Mouse (Mus musculus) embryonic facial prominence, embryonic 11.5 days (tissue): ENCODE results near the gene Ppp1r27. TPM values are rescaled to one million over a fixed set of nuclear protein-coding genes. Genes with fewer than 3 reads are reported as not detected.

Experiments used
- ATAC-seq: fragments of 200-750 bp; cut with Nextera tagmentation; replicated peaks from 2 replicates; pipeline ENCODE4 v1.8.0; 2017; ENCODE audit warnings: low read depth; ENCODE audit not compliant: insufficient number of reproducible peaks, low FRiP score, low TSS enrichment
- DNase-seq: peaks from one replicate; pipeline ENCODE4 v3.0.0-alpha.2; 2015; ENCODE audit warnings: low spot score
- H3K27ac ChIP-seq: fragments of 300-500 bp; sonication (generic); replicated peaks from 2 replicates; pipeline ENCODE4 v1.5.1; 2014; ENCODE audit warnings: mild to moderate bottlenecking, low read depth, low read length, control low read depth
- H3K27me3 ChIP-seq: fragments of 300-500 bp; sonication (generic); 2 replicates; pipeline ENCODE4 v1.6.1; 2014; ENCODE audit warnings: mild to moderate bottlenecking, low read length, moderate library complexity, mixed read lengths; ENCODE audit not compliant: control insufficient read depth, insufficient read depth
- H3K36me3 ChIP-seq: fragments of 300-500 bp; sonication (generic); replicated peaks from 2 replicates; pipeline ENCODE4 v1.6.1; 2014; ENCODE audit warnings: low read depth, mild to moderate bottlenecking, low read length, moderate library complexity, mixed read lengths; ENCODE audit not compliant: control insufficient read depth, insufficient read depth
- H3K4me1 ChIP-seq: fragments of 300-500 bp; sonication (generic); 2 replicates; pipeline ENCODE4 v1.6.1; 2014; ENCODE audit warnings: low read length, mixed read lengths; ENCODE audit not compliant: control insufficient read depth, insufficient read depth
- H3K4me2 ChIP-seq: fragments of 300-500 bp; sonication (generic); 2 replicates; pipeline ENCODE4 v1.6.1; 2014; ENCODE audit warnings: low read depth, mild to moderate bottlenecking, control low read depth, low read length, moderate library complexity
- H3K4me3 ChIP-seq: fragments of 300-500 bp; sonication (generic); 2 replicates; pipeline ENCODE4 v1.5.1; 2014; ENCODE audit warnings: low read depth, low read length, control low read depth
- H3K9ac ChIP-seq: fragments of 300-500 bp; sonication (generic); replicated peaks from 2 replicates; pipeline ENCODE4 v1.6.1; 2014; ENCODE audit warnings: mild to moderate bottlenecking, control low read depth, low read length
- H3K9me3 ChIP-seq: fragments of 300-500 bp; sonication (generic); replicated peaks from 2 replicates; pipeline ENCODE4 v1.6.1; 2016; ENCODE audit warnings: mild to moderate bottlenecking, low read length, inconsistent platforms, mixed read lengths; ENCODE audit not compliant: control insufficient read depth
- WGBS: fragments of 180-500 bp; shearing (Covaris S2); extraction: QIAGEN DNeasy Blood & Tissue Kit; methylation state at CpG from one replicate; pipeline ENCODE4 v1.1.7; 2014; 5-methylcytosine and 5-hydroxymethylcytosine counted together
- polyA plus RNA-seq: library from polyadenylated mRNA; unstranded; fragments of >200 nt; fragmentation: Nextera tagmentation; extraction: Ambion mirVana; gene quantifications from 2 replicates; pipeline ENCODE4 v1.2.1, GENCODE M21; 2014

Ppp1r27 gene
- polyA plus RNA-seq, 1 experiment from 2014 or later: not detected

GRCm38 (mm10) chr11:120506899-120507298 is 44.0 kb downstream of the Ppp1r27 start:
- H3K9ac ChIP-seq: no peak overlapping the region
- no peaks in the 10 kb centered on the region for H3K27me3 ChIP-seq
- WGBS: 65% methylated on average over 4 of the region's 4 CpGs
- H3K36me3 ChIP-seq: no peaks in the 10 kb centered on the region
- H3K4me1 ChIP-seq: no peaks in the 10 kb centered on the region; the same call in 1 of the 2 replicates
- no peak overlapping the region for H3K4me3 ChIP-seq
- H3K9me3 ChIP-seq: no peaks in the 10 kb centered on the region
- ATAC-seq (no peak), DNase-seq (no peak)
- no peak overlapping the region for H3K27ac ChIP-seq
- no peak overlapping the region for H3K4me2 ChIP-seq

GRCm38 (mm10) chr11:120505661-120506060 is 45.3 kb downstream of the Ppp1r27 start:
- no peak for ATAC-seq
- Histone ChIP-seq H3K4me2 (no peak overlapping the region), H3K9me3 (no peaks in the 10 kb centered on the region), H3K36me3 (no peaks in the 10 kb centered on the region), H3K4me3 (no peak overlapping the region), H3K9ac (no peak overlapping the region), H3K4me1 (no peaks in the 10 kb centered on the region; the same call in 1 of the 2 replicates), H3K27ac (no peak overlapping the region), H3K27me3 (no peaks in the 10 kb centered on the region)
- WGBS: 72% methylated on average over 3 of the region's 3 CpGs
- no peak for DNase-seq

- no peak overlapping the region for H3K9ac ChIP-seq
- ATAC-seq: no peak
- H3K27ac ChIP-seq: no peak overlapping the region
- no peak overlapping the region for H3K4me2 ChIP-seq
- 0 out of 2 replicates have a peak, but pooled peaks cover 6% of the 10 kb centered on the region for H3K36me3 ChIP-seq
- no peaks in the 10 kb centered on the region for H3K4me1 ChIP-seq
- no peak overlapping the region for H3K4me3 ChIP-seq
- DNase-seq: no peak
- no peaks in the 10 kb centered on the region for H3K9me3 ChIP-seq
- WGBS: 90% methylated on average over 4 of the region's 4 CpGs
- no peaks in the 10 kb centered on the region for H3K27me3 ChIP-seq
Observed at GRCm38 (mm10) chr11:120501701-120502100, 49.2 kb downstream of the Ppp1r27 start.

GRCm38 (mm10) chr11:120501018-120501417 is 49.9 kb downstream of the Ppp1r27 start:
- DNase-seq: no peak
- Histone ChIP-seq H3K27me3 (no peaks in the 10 kb centered on the region), H3K27ac (no peak overlapping the region), H3K9me3 (no peaks in the 10 kb centered on the region), H3K4me2 (no peak overlapping the region), H3K4me1 (no peaks in the 10 kb centered on the region), H3K9ac (no peak overlapping the region), H3K36me3 (0 out of 2 replicates have a peak, but pooled peaks cover 6% of the 10 kb centered on the region), H3K4me3 (no peak overlapping the region)
- WGBS: 62% methylated on average over 6 of the region's 6 CpGs
- ATAC-seq: no peak

- H3K9me3 ChIP-seq: no peaks in the 10 kb centered on the region
- ATAC-seq: no peak
- WGBS: 20% methylated on average over 3 of the region's 3 CpGs
- 0 out of 2 replicates have a peak, but pooled peaks cover 6% of the 10 kb centered on the region for H3K36me3 ChIP-seq
- no peak overlapping the region for H3K4me2 ChIP-seq
- DNase-seq: no peak
- no peak overlapping the region for H3K4me3 ChIP-seq
- H3K27ac ChIP-seq: no peak overlapping the region
- H3K27me3 ChIP-seq: no peaks in the 10 kb centered on the region
- H3K4me1 ChIP-seq: no peaks in the 10 kb centered on the region
- no peak overlapping the region for H3K9ac ChIP-seq
Observed at GRCm38 (mm10) chr11:120500357-120500756, 50.6 kb downstream of the Ppp1r27 start.

Other genes starting within 250 kb of the Ppp1r27 start
- gene Actg1, start 202.6 kb downstream of the Ppp1r27 start, polyA plus RNA-seq: 3,237 and 3,434 TPM in 2 replicates
- 0.20 and 0.28 TPM in 2 replicates for gene Fscn2, start 189.6 kb downstream of the Ppp1r27 start, polyA plus RNA-seq
- gene Faap100, start 172.4 kb downstream of the Ppp1r27 start, polyA plus RNA-seq: 20.5 and 24.2 TPM in 2 replicates
- 42.5 and 44.2 TPM in 2 replicates for gene Nploc4, start 113.4 kb downstream of the Ppp1r27 start, polyA plus RNA-seq
- 0.56 and 1.2 TPM in 2 replicates for gene Tspan10, start 108.5 kb downstream of the Ppp1r27 start, polyA plus RNA-seq
- 0.48 TPM in 1 of 2 replicates, not detected in the other for gene Pde6g, start 97.6 kb downstream of the Ppp1r27 start, polyA plus RNA-seq
- gene Oxld1, start 93.1 kb downstream of the Ppp1r27 start, polyA plus RNA-seq: 12.2 and 13.0 TPM in 2 replicates
- gene Ccdc137, start 93.0 kb downstream of the Ppp1r27 start, polyA plus RNA-seq: 26.7 and 28.5 TPM in 2 replicates
- gene Arl16, start 83.5 kb downstream of the Ppp1r27 start, polyA plus RNA-seq: 52.3 and 60.5 TPM in 2 replicates
- gene Mrpl12, start 66.5 kb downstream of the Ppp1r27 start, polyA plus RNA-seq: 161 and 162 TPM in 2 replicates
- gene Slc25a10, start 59.3 kb downstream of the Ppp1r27 start, polyA plus RNA-seq: 46.9 and 53.6 TPM in 2 replicates
- gene Gcgr, start 20.4 kb downstream of the Ppp1r27 start, polyA plus RNA-seq: 0.43 and 0.91 TPM in 2 replicates
- gene Mcrip1, start 1.4 kb downstream of the Ppp1r27 start, polyA plus RNA-seq: 223 and 249 TPM in 2 replicates
- 626 and 629 TPM in 2 replicates for gene P4hb, start 22.1 kb upstream of the Ppp1r27 start, polyA plus RNA-seq
- gene Arhgdia, start 30.5 kb upstream of the Ppp1r27 start, polyA plus RNA-seq: 511 and 567 TPM in 2 replicates
- gene Alyref, start 47.2 kb upstream of the Ppp1r27 start, polyA plus RNA-seq: 748 and 893 TPM in 2 replicates
- gene Anapc11, start 47.3 kb upstream of the Ppp1r27 start, polyA plus RNA-seq: 177 and 197 TPM in 2 replicates
- not detected in 2 replicates for gene Npb, start 57.3 kb upstream of the Ppp1r27 start, polyA plus RNA-seq
- 75.3 and 76.9 TPM in 2 replicates for gene Pcyt2, start 66.8 kb upstream of the Ppp1r27 start, polyA plus RNA-seq
- 20.7 and 20.8 TPM in 2 replicates for gene Sirt7, start 74.1 kb upstream of the Ppp1r27 start, polyA plus RNA-seq
- gene Mafg, start 82.5 kb upstream of the Ppp1r27 start, polyA plus RNA-seq: 16.7 and 18.1 TPM in 2 replicates
- gene Pycr1, start 92.6 kb upstream of the Ppp1r27 start, polyA plus RNA-seq: 26.3 and 27.1 TPM in 2 replicates
- gene Myadml2, start 97.0 kb upstream of the Ppp1r27 start, polyA plus RNA-seq: not detected in 2 replicates
- gene Notum, start 110.0 kb upstream of the Ppp1r27 start, polyA plus RNA-seq: 2.5 and 3.2 TPM in 2 replicates
- 99.6 and 107 TPM in 2 replicates for gene Aspscr1, start 121.8 kb upstream of the Ppp1r27 start, polyA plus RNA-seq
- 118 and 124 TPM in 2 replicates for gene Cenpx, start 162.6 kb upstream of the Ppp1r27 start, polyA plus RNA-seq
- 35.0 and 35.9 TPM in 2 replicates for gene Lrrc45, start 162.8 kb upstream of the Ppp1r27 start, polyA plus RNA-seq
- gene Rac3, start 170.3 kb upstream of the Ppp1r27 start, polyA plus RNA-seq: 9.7 and 10.9 TPM in 2 replicates
- 10.7 and 11.7 TPM in 2 replicates for gene Dcxr, start 176.1 kb upstream of the Ppp1r27 start, polyA plus RNA-seq
- gene Cbr2, start 181.0 kb upstream of the Ppp1r27 start, polyA plus RNA-seq: 3.3 and 3.7 TPM in 2 replicates
- 9.0 and 11.0 TPM in 2 replicates for gene Hmga1b, start 211.7 kb upstream of the Ppp1r27 start, polyA plus RNA-seq
- gene Rfng, start 233.1 kb upstream of the Ppp1r27 start, polyA plus RNA-seq: 16.2 and 21.2 TPM in 2 replicates
- gene Gps1, start 233.1 kb upstream of the Ppp1r27 start, polyA plus RNA-seq: 262 and 276 TPM in 2 replicates
- gene Dus1l, start 245.3 kb upstream of the Ppp1r27 start, polyA plus RNA-seq: 72.4 and 72.8 TPM in 2 replicates